Mouse (Mus musculus): ENCODE data around the gene Rad21l.

DNA sequence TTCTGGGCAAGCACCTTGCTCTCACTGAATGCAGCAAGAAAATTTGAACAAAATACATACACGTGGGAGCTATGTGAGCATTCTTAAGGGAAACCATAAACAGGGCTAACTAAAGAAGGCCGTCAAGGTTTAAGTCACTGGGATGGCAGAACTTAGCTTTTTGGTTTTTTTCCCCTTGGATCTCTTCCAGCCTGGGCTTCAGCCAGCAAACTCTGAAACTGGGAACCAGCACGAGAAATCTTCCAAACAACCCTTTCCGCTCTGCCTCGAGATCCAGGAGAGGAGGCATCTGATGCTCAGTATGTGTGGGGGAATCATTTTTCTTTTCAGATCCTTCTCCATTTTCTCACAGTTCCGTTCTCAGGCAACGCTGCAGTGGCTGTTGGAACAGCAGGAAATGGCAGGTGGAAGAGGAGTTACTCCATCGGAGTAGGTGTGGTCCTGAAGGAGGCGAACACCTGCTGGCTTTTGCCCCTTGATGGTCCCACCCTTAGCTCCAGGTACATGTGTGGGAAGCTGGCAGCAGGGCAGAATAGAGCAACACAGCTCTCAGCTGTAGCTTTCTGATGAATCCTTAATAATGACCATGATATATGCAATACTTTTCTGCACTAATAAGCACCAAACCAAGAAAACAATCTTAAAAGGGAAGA is 32.8 kb downstream of the Rad21l start:
- TF ChIP-seq CTCF (IDR thresholded peaks at IDR 0.05; ENCODE audit: control insufficient read depth, insufficient read depth, insufficient read length): no peak
- TF ChIP-seq MYOG (IDR thresholded peaks at IDR 0.05; ENCODE audit: control insufficient read depth, extremely low read depth, insufficient read length): no peak

All from C2C12 (cell line).